Mouse (Mus musculus) brown adipose tissue, adult 24 weeks (tissue): ENCODE measurements around the gene Gm10318. TPM values are rescaled to one million over a fixed set of nuclear protein-coding genes. Genes with fewer than 3 reads are reported as not detected.

Experiments used
- H3K27ac ChIP-seq: fragments of 200-500 bp; replicated peaks from 2 replicates; pipeline ENCODE4 v1.5.1; 2012; ENCODE audit warnings: low read depth, mild to moderate bottlenecking, low read length
- H3K4me1 ChIP-seq: fragments of 200-500 bp; 2 replicates; pipeline ENCODE4 v1.6.1; 2012; ENCODE audit warnings: low read length, mixed read lengths; ENCODE audit not compliant: control insufficient read depth, insufficient read depth, insufficient read length
- H3K4me3 ChIP-seq: fragments of 200-500 bp; 2 replicates; pipeline ENCODE4 v1.5.1; 2012; ENCODE audit warnings: low read depth, mild to moderate bottlenecking, low read length, moderate library complexity; ENCODE audit not compliant: insufficient read depth
- polyA plus RNA-seq: library from polyadenylated mRNA; stranded (reverse); fragments of >200 nt; gene quantifications from 2 replicates; pipeline ENCODE4 v1.2.4, GENCODE M21; 2012; ENCODE audit not compliant: missing spikeins, insufficient read depth, insufficient read length

The Gm10318 gene
- polyA plus RNA-seq, 1 experiment = not detected

DNA sequence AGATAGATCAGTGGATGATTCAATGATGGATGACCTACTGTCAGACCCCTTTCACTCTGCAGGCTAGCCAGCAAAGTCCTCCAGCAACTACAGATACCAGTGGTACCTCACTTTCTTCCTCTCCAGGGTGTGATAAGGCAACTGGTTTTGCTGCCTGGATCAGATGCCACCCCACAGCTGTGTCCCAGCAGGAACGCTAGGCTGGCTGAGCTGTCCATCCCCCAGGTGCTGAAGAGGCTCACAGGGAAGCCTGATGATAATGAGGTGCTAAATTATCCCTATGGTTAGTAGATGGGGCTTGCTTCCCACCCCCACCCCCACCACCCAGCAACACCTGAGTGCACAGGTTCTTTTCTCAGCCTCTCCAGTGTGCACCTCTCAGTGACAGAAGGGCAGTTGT lies 14.9 kb downstream of the Gm10318 start:
- no peak overlapping the region for H3K4me3 ChIP-seq
- H3K4me1 ChIP-seq = no peaks in the 10 kb centered on the region
- H3K27ac ChIP-seq = no peak overlapping the region

GRCm38 (mm10) chr10:77869651-77870050 lies 17.0 kb downstream of the Gm10318 start:
- Histone ChIP-seq H3K4me3 (no peak overlapping the region), H3K27ac (no peak overlapping the region), H3K4me1 (no peaks in the 10 kb centered on the region)

DNA sequence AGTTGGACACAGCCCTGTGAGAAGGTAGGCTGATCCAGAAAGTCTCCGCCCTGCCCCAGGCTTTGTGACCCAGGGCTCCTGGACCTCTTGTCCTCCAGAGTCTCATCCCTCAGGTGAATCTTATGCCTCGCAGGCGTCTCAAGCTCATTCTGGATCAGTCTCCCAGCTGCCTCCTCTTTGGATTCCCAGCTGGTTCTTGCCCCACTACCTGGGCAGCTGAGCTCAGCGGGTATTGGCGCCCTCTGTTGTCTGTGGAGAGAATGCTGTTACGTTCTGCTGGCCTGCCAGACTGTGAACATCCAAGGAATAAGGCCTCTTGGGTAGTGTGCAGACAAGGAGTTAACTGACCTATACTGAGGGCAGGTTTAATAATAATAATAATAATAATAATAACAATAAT lies 26.3 kb downstream of the Gm10318 start:
- no peaks in the 10 kb centered on the region for H3K4me1 ChIP-seq
- no peak overlapping the region for H3K4me3 ChIP-seq
- no peak overlapping the region for H3K27ac ChIP-seq

DNA sequence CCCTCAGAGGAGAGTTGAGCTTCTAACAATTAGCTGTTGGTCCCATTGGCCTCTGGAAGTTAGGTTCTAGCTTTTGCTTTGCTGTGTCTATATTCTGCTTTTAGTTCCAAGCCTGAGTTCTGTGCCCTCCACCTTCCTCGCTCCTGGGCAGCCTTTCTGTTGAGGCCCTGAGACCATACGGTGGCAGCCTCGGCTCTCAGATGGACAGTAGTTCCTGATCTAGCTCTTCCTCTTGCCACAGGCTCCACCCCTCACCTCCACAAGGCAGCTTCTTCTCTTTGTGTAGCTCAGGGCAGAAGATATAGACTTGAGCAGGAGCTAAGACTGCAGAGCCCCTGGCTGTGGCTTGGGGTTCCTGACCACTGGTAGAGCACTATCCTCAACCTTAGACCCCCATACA lies 27.6 kb downstream of the Gm10318 start:
- H3K4me3 ChIP-seq = no peak overlapping the region
- H3K27ac ChIP-seq = no peak overlapping the region
- no peaks in the 10 kb centered on the region for H3K4me1 ChIP-seq

DNA sequence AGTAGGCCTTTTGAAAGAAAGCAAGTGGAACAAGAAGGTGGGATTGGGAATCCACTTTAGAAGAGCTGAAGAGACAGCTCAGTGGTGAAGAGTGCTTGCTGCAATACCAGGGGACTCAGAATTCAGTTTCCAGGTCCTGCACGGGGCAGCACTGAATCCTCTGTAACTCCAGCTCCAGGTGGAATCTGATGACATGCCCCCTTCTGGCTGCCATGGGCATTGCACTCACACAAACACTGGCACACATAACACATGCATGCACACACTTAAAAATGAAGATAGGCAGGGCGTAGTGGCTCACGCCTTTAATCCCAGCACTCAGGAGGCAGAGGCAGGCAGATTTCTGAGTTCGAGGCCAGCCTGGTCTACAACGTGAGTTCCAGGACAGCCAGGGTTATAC lies 29.9 kb downstream of the Gm10318 start:
- H3K4me1 ChIP-seq = no peaks in the 10 kb centered on the region
- no peak overlapping the region for H3K27ac ChIP-seq
- no peak overlapping the region for H3K4me3 ChIP-seq

DNA sequence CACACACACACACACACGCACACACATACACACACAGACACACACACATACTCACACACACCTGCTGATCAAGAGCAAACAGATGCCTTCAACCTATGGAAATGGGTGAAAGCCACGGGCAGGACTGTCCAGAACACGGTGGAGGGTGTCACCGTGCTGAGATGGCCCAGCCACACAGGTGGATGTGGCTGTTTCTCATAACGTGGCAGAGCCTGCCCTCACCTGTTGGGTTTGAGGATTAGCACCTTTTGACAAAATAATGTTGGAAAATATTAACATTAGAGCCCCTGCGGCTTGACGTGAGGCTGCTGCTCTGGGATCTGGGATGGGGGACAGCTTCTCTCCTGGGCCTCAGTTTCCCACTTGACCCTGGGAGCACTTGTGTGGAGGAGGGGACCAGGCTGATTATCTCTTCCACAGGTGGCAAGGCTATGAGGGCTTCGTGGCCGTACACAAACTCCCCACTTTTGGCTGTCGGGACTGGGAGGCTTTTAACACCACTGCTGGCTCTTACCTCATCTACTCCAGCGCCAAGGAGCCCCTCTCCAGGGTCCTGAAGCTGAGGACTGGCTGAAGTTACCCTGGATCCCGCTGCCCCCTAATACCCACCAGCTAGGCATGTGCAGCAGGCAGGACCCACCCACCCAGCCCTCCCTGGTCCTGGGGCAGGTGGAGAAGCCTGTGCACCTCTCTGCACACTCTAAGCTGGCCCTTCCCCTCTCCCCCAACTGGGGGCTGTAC lies 33.5 kb downstream of the Gm10318 start:
- Histone ChIP-seq H3K4me1 (no peaks in the 10 kb centered on the region), H3K27ac (no peak overlapping the region), H3K4me3 (no peak overlapping the region)

DNA sequence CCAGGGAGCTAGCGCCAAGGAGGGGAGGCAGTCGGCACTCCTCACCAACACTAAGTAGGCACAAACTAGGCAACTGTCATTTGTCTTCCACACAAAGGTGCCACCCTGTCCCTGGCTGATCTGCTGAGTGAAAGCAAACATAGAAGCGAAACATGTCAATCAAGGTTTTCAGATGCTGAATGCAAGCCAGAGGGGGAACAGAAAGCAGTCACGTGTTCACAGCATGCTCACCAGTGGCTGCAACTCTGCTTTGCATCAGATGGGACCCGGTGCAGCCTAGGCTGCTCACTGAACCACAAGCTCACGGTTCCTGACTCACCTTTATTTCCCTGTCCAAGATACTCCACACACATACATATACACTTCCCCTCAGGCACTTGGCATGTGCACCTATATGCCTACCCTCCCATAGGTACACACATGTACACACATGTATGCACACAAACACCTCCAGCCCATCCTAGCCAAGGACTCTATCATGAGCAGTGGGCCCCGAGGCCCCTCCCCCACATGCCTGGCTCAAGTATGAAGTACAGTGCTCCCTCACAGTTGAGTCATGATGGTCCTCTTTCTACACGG lies 38.4 kb downstream of the Gm10318 start:
- no peaks in the 10 kb centered on the region for H3K4me1 ChIP-seq
- H3K27ac ChIP-seq = no peak overlapping the region
- H3K4me3 ChIP-seq = no peak overlapping the region

- H3K4me3 ChIP-seq = no peak overlapping the region
- no peaks in the 10 kb centered on the region for H3K4me1 ChIP-seq
- H3K27ac ChIP-seq = no peak overlapping the region
These were observed 42.9 kb downstream of the Gm10318 start for GRCm38 (mm10) chr10:77895562-77895961.

DNA sequence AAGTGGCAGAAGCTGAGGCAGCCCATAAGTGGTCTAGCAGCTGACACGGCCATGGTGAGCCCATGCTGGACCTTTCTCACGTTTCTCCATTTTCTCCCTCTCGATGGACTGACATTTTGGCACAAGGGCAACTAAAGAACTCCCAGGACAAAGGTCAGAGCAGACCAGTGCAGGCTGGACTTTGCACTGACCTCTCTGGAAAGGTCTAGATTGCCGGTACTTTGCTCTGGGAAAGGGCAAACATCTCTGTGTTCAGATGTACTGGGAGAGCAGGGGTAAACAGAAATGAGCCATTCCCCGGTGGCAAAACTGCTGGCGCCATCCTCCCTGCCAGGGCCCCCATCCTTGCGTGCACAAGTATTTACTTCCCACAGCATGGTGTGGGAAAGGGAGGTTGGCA lies 47.5 kb downstream of the Gm10318 start:
- no peak overlapping the region for H3K4me3 ChIP-seq
- H3K27ac ChIP-seq = no peak overlapping the region
- H3K4me1 ChIP-seq = no peaks in the 10 kb centered on the region; the same call in 1 of the 2 replicates

GRCm38 (mm10) chr10:77900903-77901818 lies 48.5 kb downstream of the Gm10318 start:
- no peak overlapping the region for H3K4me3 ChIP-seq
- no peak overlapping the region for H3K27ac ChIP-seq
- H3K4me1 ChIP-seq = no peaks in the 10 kb centered on the region; the same call in 1 of the 2 replicates

DNA sequence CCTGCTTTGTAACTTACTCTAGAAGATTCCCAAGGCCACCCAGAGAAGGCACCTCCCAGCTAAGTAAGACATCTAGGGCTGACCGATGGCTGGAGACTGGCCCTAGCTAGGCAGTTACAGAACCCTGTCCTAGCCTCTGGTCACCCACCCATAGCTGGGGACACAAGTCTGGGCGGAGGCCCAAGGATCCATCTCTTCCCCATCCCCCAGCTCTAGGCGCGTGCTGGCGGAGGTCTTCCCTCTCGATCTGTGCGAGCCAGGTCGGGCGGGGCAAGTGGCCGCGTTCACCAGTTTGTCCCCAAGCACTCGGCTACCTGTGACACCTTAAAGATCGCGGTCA lies 49.2 kb downstream of the Gm10318 start:
- H3K4me1 ChIP-seq = no peaks in the 10 kb centered on the region; the same call in 1 of the 2 replicates
- H3K4me3 ChIP-seq = peak overlapping the region; percentile 55
- no peak overlapping the region for H3K27ac ChIP-seq

DNA sequence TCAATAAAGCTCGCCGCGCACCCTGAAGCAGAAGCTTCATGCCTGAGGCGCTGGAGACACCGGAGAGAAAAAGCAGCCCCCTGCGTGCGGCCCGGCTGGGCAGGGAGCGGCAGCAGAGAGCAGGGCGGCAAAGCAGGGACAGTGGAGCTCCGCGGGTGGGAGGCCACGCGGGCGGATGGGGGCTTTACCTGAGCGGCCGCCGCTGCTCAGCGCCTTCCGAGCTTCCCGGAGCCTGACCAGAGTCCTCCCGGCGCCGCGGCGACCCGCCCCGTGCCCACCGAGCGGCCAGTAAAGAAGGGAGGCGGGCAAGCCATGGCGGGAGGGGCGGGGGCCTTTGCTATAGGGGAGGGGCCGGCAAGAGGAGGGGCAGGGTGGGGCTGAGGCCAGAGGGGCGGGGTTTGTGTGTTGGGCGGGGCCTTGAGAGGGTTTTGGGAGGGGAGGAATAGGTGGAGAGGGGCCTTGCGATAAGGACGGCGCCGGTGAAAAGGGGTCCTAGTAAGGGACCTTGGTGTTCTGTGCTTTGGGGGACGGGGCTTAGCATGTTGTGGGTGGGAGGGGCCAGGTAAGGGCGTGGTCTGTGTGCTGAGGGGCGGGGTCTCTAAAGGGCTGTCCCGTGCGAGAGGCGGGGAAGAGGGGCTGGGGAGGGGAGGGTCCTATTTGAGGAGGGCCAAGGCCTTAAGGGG lies 49.7 kb downstream of the Gm10318 start, which contains the start of gene Lrrc3:
TSS of gene Lrrc3 (minus strand) at position 326 of the 683 bp plus-strand sequence.
- Histone ChIP-seq H3K27ac (no peak within 1 kb of the TSS), H3K4me3 (peak within 1 kb of the TSS; percentile 55), H3K4me1 (no peaks in the 10 kb centered on the region; the same call in 1 of the 2 replicates)

DNA sequence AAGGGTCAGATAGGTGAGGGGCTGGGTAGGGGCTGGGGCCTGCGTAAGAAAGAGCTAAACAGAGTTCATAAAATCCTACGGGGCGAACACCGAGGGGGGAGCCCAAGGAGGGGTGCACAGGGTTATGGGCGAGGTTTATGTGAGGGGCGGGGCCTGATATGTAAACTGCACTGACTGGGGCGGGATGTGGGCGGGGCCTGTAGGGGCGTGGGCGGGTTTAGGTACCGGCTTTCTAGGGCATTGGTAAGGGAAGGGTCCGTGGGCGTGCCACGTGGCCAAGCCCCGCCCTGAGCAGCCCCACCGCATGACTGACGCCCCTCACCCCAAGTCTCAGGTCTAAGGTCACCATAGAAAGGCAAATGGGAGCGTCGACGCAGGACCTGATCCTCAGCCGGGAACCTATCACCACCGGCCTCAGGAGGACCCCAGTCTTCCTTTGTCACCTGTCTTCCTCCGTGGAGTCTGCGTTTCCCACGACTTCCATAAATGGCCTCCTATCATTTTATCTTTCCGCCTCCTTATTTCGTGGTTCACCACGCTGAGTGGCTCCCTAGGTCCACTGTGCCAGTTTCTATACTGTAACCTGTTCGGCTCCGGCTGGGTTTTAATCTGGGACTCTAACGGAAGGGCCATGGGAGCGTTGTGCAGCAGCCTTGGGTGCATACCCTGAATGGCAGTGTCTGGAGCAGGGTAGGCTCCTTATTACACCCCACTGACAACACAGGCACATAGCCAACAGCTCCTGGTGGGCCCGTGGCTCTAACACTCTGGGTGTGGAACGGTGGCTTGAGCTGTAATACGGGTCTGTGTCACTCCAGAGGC lies 50.4 kb downstream of the Gm10318 start:
- no peak overlapping the region for H3K27ac ChIP-seq
- H3K4me3 ChIP-seq = no peak overlapping the region
- no peaks in the 10 kb centered on the region; the same call in 1 of the 2 replicates for H3K4me1 ChIP-seq
